Mouse (Mus musculus): ENCODE data around the gene Lamc2. TPM values are rescaled to one million over a fixed set of nuclear protein-coding genes. Genes with fewer than 3 reads are reported as not detected.

The Lamc2 gene
- polyA plus RNA-seq, 1 experiment = 0.01 TPM

GRCm38 (mm10) chr1:153140265-153140664 lies 46.0 kb downstream of the Lamc2 start:
- TF ChIP-seq GATA1 (IDR thresholded peaks at IDR 0.05; ENCODE audit: low read length) (no peak), TAL1 (IDR thresholded peaks at IDR 0.05; ENCODE audit: low read length) (no peak)
- H3K27me3 ChIP-seq (ENCODE audit: control insufficient read depth) = no peaks in the 10 kb centered on the region
- H3K9me3 ChIP-seq (ENCODE audit: control insufficient read depth, low read length) = no peaks in the 10 kb centered on the region
- H3K36me3 ChIP-seq (ENCODE audit: control insufficient read depth) = no peaks in the 10 kb centered on the region
- H3K4me1 ChIP-seq (ENCODE audit: control insufficient read depth) = 0 out of 2 replicates have a peak, but pooled peaks cover 2% of the 10 kb centered on the region
- H3K4me3 ChIP-seq (replicated peaks) = no peak overlapping the region

- no peaks in the 10 kb centered on the region for H3K9me3 ChIP-seq (ENCODE audit: control insufficient read depth, low read length)
These were observed 46.6 kb downstream of the Lamc2 start for GRCm38 (mm10) chr1:153139635-153140034.

GRCm38 (mm10) chr1:153138486-153138885 lies 47.8 kb downstream of the Lamc2 start:
- H3K4me1 ChIP-seq (ENCODE audit: control insufficient read depth) = 0 out of 2 replicates have a peak, but pooled peaks cover 2% of the 10 kb centered on the region
- H3K36me3 ChIP-seq (ENCODE audit: control insufficient read depth) = no peaks in the 10 kb centered on the region
- no peak overlapping the region for H3K4me3 ChIP-seq (replicated peaks)
- no peaks in the 10 kb centered on the region for H3K27me3 ChIP-seq (ENCODE audit: control insufficient read depth)
- TF ChIP-seq GATA1 (IDR thresholded peaks at IDR 0.05; ENCODE audit: low read length) = no peak
- no peak for TF ChIP-seq TAL1 (IDR thresholded peaks at IDR 0.05; ENCODE audit: low read length)
- no peaks in the 10 kb centered on the region for H3K9me3 ChIP-seq (ENCODE audit: control insufficient read depth, low read length)

More at GRCm38 (mm10) chr1:153139635-153140034, 46.6 kb downstream of the Lamc2 start:
- Histone ChIP-seq H3K36me3 (ENCODE audit: control insufficient read depth) (no peaks in the 10 kb centered on the region), H3K4me3 (replicated peaks) (no peak overlapping the region), H3K27me3 (ENCODE audit: control insufficient read depth) (no peaks in the 10 kb centered on the region), H3K4me1 (ENCODE audit: control insufficient read depth) (0 out of 2 replicates have a peak, but pooled peaks cover 2% of the 10 kb centered on the region)
- TF ChIP-seq GATA1 (IDR thresholded peaks at IDR 0.05; ENCODE audit: low read length) (no peak), TAL1 (IDR thresholded peaks at IDR 0.05; ENCODE audit: low read length) (no peak)

- Histone ChIP-seq H3K4me1 (ENCODE audit: control insufficient read depth) (0 out of 2 replicates have a peak, but pooled peaks cover 2% of the 10 kb centered on the region), H3K9me3 (ENCODE audit: control insufficient read depth, low read length) (no peaks in the 10 kb centered on the region), H3K27me3 (ENCODE audit: control insufficient read depth) (no peaks in the 10 kb centered on the region), H3K36me3 (ENCODE audit: control insufficient read depth) (no peaks in the 10 kb centered on the region), H3K4me3 (replicated peaks) (no peak overlapping the region)
- TF ChIP-seq TAL1 (IDR thresholded peaks at IDR 0.05; ENCODE audit: low read length) = no peak
- TF ChIP-seq GATA1 (IDR thresholded peaks at IDR 0.05; ENCODE audit: low read length) = no peak
These were observed 49.6 kb downstream of the Lamc2 start for GRCm38 (mm10) chr1:153136647-153137046.

- Histone ChIP-seq H3K4me3 (replicated peaks) (no peak overlapping the region), H3K4me1 (ENCODE audit: control insufficient read depth) (no peaks in the 10 kb centered on the region), H3K9me3 (ENCODE audit: control insufficient read depth, low read length) (no peaks in the 10 kb centered on the region), H3K27me3 (ENCODE audit: control insufficient read depth) (no peaks in the 10 kb centered on the region), H3K36me3 (ENCODE audit: control insufficient read depth) (no peaks in the 10 kb centered on the region)
- no peak for TF ChIP-seq TAL1 (IDR thresholded peaks at IDR 0.05; ENCODE audit: low read length)
- no peak for TF ChIP-seq GATA1 (IDR thresholded peaks at IDR 0.05; ENCODE audit: low read length)
These were observed 52.1 kb downstream of the Lamc2 start for GRCm38 (mm10) chr1:153133865-153134781.

GRCm38 (mm10) chr1:153129992-153130713 lies 56.1 kb downstream of the Lamc2 start:
- Histone ChIP-seq H3K4me3 (replicated peaks) (no peak overlapping the region), H3K36me3 (ENCODE audit: control insufficient read depth) (no peaks in the 10 kb centered on the region), H3K27me3 (ENCODE audit: control insufficient read depth) (no peaks in the 10 kb centered on the region)

GRCm38 (mm10) chr1:153128780-153129179 lies 57.5 kb downstream of the Lamc2 start:
- no peaks in the 10 kb centered on the region for H3K4me1 ChIP-seq (ENCODE audit: control insufficient read depth)
- no peaks in the 10 kb centered on the region for H3K36me3 ChIP-seq (ENCODE audit: control insufficient read depth)
- no peaks in the 10 kb centered on the region for H3K27me3 ChIP-seq (ENCODE audit: control insufficient read depth)
- H3K4me3 ChIP-seq (replicated peaks) = no peak overlapping the region
- no peak for TF ChIP-seq TAL1 (IDR thresholded peaks at IDR 0.05; ENCODE audit: low read length)
- no peak for TF ChIP-seq GATA1 (IDR thresholded peaks at IDR 0.05; ENCODE audit: low read length)
- no peaks in the 10 kb centered on the region for H3K9me3 ChIP-seq (ENCODE audit: control insufficient read depth, low read length)

More at GRCm38 (mm10) chr1:153129992-153130713, 56.1 kb downstream of the Lamc2 start:
- H3K9me3 ChIP-seq (ENCODE audit: control insufficient read depth, low read length) = no peaks in the 10 kb centered on the region
- H3K4me1 ChIP-seq (ENCODE audit: control insufficient read depth) = no peaks in the 10 kb centered on the region
- no peak for TF ChIP-seq GATA1 (IDR thresholded peaks at IDR 0.05; ENCODE audit: low read length)
- no peak for TF ChIP-seq TAL1 (IDR thresholded peaks at IDR 0.05; ENCODE audit: low read length)

- H3K27me3 ChIP-seq (ENCODE audit: control insufficient read depth) = no peaks in the 10 kb centered on the region
- TF ChIP-seq TAL1 (IDR thresholded peaks at IDR 0.05; ENCODE audit: low read length) (no peak), GATA1 (IDR thresholded peaks at IDR 0.05; ENCODE audit: low read length) (no peak)
- H3K4me3 ChIP-seq (replicated peaks) = no peak overlapping the region
- H3K36me3 ChIP-seq (ENCODE audit: control insufficient read depth) = no peaks in the 10 kb centered on the region
- no peaks in the 10 kb centered on the region for H3K4me1 ChIP-seq (ENCODE audit: control insufficient read depth)
- no peaks in the 10 kb centered on the region for H3K9me3 ChIP-seq (ENCODE audit: control insufficient read depth, low read length)
These were observed 58.6 kb downstream of the Lamc2 start for GRCm38 (mm10) chr1:153127622-153128021.
